Mouse (Mus musculus) kidney, adult 2 months (tissue): Measurements from ENCODE around the gene Gcdh.

Experiments
- CTCF ChIP-seq: fragments of 200-500 bp; conservative IDR thresholded peaks from 2 replicates; pipeline ENCODE4 v1.5.1; 2011; ENCODE audit warnings: low read depth, mild to moderate bottlenecking, control low read depth, low read length, moderate library complexity, mixed read lengths; ENCODE audit not compliant: insufficient read depth, insufficient read length
- POLR2A ChIP-seq: fragments of 200-500 bp; IDR thresholded peaks from one replicate; pipeline ENCODE4 v1.6.1; 2011; ENCODE audit warnings: low read depth, low read length, control low read depth

GRCm38 (mm10) chr8:84910551-84910950 is 16.8 kb upstream of the Gcdh start:
- TF ChIP-seq CTCF, result no peak
- no peak for TF ChIP-seq POLR2A
